Mouse (Mus musculus) right cerebral cortex, postnatal 36 days (tissue): ENCODE results near the gene Dapp1.
"Not testable (repeated sequence)": the region's sequence is repeated elsewhere in the genome, so short reads cannot be mapped to it uniquely, and the experiment has no call there.

Experiments used
- DNase-seq, 2 experiments: peaks; one replicate each; pipeline ENCODE4 v3.0.0; 2022; ENCODE audit warnings: low spot score in 2 of 2, mixed read lengths in 1 of 2

The Dapp1 gene

DNA sequence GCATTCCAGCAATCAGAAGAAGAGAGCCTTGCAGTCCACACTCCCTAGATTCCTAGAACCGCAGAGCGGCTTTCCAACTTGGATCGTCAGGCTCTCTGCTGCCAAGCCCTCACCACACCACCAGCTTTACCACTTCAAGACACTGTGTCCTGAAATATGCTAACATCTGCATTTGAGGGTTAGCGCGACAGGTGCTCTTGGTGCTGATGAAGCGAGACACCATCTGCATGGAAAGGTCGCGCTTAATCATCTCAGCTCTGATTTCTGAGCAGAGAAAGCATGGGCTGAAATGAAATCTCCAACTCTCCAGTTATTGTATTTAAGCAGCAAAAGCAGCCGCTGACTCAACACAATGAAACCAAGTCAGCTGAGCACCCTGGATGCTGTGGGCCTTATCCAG lies 8.1 kb upstream of the Dapp1 start:
- no peak for DNase-seq

- DNase-seq, result no peak
Observed at GRCm38 (mm10) chr3:137980435-137981381, 637 bp downstream of the Dapp1 start.

DNA sequence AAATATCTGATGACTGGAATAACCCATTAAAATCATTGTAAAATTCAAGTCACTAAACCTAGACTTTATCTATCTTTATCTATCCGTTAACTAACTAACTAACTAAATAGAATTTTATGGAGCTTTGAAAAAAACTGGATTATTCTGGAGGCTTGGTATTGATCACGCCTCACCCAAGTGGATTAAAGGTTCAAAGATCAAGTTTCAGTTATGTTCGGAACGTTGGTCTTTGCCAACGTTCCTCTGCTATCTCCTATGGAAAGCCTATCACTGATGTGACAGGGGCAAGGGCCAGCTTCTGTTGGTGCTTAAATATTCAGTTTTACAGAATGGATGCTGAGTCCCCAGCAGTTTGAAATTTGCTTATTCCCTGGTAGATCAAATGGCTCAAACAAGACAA lies 3.1 kb downstream of the Dapp1 start:
- no peak for DNase-seq

- no peak for DNase-seq
Observed at GRCm38 (mm10) chr3:137977629-137978041, 3.7 kb downstream of the Dapp1 start.

DNA sequence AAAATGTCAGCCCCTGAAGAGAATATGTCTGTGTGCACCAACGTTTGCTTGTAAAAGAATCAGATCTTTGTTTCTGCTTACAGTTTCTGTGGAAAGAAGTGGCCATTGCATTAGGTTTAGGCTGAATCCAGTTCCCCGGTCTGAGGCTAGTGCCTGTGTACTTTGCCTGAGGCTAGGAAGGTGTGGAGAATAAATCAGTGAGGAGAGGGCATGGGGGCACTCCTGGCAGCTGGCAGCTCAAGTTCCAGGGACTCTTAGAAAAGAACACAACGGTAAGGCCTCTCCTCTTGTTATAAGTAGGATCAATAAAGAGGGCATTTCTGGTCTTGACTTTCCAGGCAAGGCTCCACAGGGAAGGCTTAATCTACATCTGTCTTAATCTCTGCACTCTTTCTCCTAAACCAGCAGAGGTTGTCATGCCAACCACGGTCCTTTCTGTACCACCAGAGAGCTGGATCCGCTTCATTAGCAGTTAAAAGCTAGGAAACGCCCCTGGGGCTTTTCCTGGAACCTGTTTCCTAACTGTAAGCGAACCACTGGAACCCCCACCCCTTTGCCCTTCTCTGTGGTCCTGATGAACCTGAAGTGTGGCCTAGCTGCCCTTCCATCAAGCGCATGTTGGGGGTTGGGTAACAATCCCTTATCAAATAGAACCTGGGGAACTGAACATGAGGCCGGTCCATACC lies 4.3 kb downstream of the Dapp1 start:
- no peak for DNase-seq

DNA sequence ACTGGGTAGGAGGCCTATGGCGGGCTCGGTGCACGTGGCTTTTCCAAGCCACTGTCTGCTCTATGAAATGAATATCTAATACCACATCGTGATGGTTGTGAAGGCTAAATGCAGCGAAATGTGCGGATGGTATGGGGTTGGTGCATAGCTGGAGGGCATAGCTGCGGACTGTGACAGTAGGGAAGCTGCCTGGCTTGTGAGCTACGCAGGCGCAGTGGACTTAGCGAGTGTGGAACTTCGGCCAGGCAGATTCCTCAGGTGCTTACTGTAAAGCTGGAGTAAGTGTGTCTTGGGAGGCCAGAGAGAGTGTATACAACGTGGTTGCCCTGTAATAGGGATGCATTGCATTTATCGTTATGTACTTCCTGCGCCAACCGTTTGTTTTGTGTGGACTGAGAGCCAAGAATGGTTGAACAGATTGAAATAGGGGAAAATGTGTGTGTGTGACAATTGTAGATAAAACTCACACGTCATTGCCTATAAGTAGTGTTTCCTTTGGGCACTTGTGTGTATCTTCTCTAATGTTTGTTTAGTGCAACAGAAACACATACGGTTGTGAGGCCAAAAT lies 5.4 kb downstream of the Dapp1 start:
- DNase-seq, result no peak

DNA sequence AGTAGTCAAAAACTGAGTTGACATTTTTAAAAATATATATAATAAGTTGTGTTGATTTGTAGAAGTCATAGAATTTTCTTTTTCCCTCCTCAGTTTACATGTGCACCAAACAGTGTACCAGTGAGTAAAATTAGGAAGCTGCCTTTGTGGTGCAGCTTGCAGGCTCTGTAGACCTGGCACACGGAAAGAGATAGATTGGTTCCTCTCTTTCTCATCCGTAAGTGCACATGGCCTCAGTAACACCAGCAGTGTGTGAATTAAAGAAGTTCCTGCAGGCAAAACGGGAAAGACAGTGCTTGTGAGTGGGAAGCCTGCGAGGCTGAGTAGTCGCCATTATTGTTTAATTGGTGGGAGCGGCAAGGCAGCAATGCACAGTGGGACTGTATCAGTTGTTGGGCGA lies 5.9 kb downstream of the Dapp1 start:
- no peak for DNase-seq

DNA sequence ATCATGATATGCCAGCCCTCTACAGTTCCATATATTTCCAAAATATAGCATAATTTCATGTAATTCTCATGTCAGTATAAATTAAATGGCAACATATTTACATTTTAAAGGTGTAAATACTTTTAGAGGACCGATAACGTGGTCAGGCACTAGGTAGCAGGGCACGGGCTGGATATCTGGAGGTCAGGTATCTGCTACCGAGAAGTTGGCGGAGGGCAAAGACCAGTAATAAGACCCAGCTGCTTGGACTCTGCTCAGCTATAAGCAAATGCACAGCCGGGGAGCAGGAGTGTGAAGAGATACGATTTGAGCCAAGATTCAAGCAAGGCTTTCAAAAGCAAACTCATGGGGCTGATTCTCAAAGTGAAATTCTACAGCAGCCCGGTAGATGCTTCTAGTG lies 7.0 kb downstream of the Dapp1 start:
- DNase-seq, result no peak

DNA sequence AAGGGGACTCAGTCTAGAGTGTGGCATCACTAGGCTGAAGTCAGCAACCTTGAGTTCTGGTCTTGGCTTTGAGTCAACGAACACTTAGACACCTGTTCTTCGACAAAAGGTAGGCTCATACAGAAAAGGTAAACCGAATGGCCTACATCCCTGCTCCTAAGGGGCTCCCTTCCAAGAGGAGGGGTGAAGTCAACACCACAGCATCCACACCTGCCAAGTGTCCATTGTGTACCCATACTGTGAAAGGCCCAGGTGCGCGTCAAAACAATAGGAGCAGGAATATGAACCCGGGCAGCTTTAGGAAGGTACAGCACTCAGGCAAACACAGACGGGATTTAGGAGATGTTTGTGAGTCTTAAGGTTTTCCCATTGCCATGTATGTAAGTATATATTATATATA lies 8.4 kb downstream of the Dapp1 start:
- DNase-seq, result no peak

DNA sequence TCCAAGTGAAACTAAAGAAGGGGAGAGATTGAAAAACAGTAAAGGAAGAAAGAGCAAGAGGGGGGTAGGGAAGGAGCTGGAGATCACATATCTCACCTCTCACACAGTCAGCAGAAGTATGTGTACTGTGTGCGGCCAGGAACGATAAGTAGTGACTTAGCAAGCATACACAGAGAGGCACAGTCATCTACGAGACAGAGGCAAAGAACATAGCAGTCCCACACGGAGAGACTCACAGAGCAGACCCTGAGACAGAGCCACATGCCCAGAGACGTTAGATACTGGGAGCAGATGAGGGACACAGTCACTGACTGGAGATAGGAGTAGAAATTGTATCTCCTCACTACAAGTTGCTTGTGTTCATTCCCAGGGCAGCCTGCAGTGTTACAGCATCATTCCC lies 9.1 kb downstream of the Dapp1 start:
- DNase-seq, result no peak

- no peak for DNase-seq
Observed at GRCm38 (mm10) chr3:137969951-137970350, 11.4 kb downstream of the Dapp1 start.

- DNase-seq, result no peak
Observed at GRCm38 (mm10) chr3:137968820-137969486, 12.4 kb downstream of the Dapp1 start.

GRCm38 (mm10) chr3:137968105-137968819 lies 13.1 kb downstream of the Dapp1 start:
- no peak for DNase-seq

GRCm38 (mm10) chr3:137964014-137964413 lies 17.3 kb downstream of the Dapp1 start:
- DNase-seq, result not testable (repeated sequence)

DNA sequence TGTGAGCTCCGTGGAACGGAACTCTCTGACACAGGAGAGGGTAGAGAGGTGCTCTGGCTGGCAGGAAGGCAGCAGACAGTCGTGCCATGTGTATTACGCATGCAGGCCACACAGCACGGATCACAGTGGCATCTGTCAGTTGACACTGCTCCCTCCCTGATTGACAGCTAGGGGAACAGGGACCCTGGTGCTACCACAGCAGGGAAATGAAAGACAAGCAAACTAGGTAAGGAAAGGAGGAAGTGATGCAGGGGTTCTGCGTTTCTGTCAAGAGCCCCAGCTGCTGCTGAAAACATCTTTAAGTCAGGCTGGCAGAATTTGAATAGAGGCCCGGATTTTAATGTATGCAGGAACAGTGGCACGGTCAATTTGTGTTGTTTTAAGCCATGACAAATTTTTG lies 17.8 kb downstream of the Dapp1 start:
- DNase-seq, result no peak

GRCm38 (mm10) chr3:137961736-137962385 lies 19.5 kb downstream of the Dapp1 start:
- no peak for DNase-seq

GRCm38 (mm10) chr3:137959456-137959855 lies 21.9 kb downstream of the Dapp1 start:
- DNase-seq, result no peak

- DNase-seq, result no peak
Observed at GRCm38 (mm10) chr3:137958352-137958751, 23.0 kb downstream of the Dapp1 start.

- no peak for DNase-seq
Observed at GRCm38 (mm10) chr3:137957864-137958263, 23.5 kb downstream of the Dapp1 start.

DNA sequence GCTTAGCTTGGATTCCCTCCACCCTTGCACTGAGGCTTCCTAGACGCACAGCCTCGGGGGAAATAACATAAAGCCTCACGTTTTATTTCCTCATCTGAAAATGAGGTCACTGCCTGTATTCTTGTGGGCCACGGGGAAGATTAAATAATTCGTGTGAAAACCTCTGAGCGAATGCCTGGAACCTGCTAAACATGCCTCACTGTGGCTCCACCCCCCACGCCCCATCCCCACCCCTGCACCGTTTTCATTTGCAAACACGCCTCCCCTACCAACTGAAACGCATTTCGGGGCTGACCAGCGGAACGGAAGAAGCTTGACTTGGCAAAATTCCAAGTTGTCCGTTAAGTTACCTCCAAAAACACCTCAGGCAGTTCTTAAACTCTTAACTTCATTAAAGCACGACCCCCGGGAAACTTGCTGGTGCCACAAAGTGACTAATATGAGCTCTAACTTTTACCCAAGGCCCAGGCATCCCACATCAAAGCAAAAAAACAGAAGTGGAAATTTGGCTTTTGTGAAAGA lies 25.7 kb downstream of the Dapp1 start:
- DNase-seq, result no peak
